Mouse (Mus musculus) liver, embryonic 14.5 days (tissue): ENCODE data around the gene Pcyt2.

Source experiments
- CTCF ChIP-seq: IDR thresholded peaks from 2 replicates; pipeline ENCODE4 v1.5.1; 2016; ENCODE audit warnings: antibody characterized with exemption, low read depth, control low read depth
- EP300 ChIP-seq: IDR thresholded peaks from 2 replicates; pipeline ENCODE4 v1.6.1; 2016; ENCODE audit warnings: antibody characterized with exemption, low read depth

DNA sequence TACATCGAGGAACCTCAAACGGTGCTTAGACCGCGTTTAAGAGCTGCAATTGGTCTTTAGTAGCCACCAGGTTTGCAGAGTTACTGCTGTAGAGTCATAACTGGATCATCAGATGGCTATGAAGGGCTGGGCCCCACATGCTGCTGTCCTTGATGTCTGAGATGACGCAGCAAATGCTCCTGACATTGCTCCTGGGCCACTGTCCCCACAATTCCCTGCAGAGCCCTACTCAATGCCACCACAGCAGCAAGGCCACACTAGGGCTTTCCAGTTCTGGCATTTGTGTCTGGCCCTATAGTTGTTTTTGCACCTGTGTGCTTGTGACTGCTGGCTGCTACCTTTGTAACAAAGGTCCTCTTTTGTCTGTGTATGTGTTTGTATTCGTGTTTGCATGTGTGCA is 5.1 kb upstream of the Pcyt2 start:
- no peak for TF ChIP-seq CTCF
- no peak for TF ChIP-seq EP300
